Mouse (Mus musculus) kidney, adult 2 months (tissue): ENCODE data around the gene Cpsf4.

Source experiments
- CTCF ChIP-seq: fragments of 200-500 bp; conservative IDR thresholded peaks from 2 replicates; pipeline ENCODE4 v1.5.1; 2011; ENCODE audit warnings: low read depth, mild to moderate bottlenecking, control low read depth, low read length, moderate library complexity, mixed read lengths; ENCODE audit not compliant: insufficient read depth, insufficient read length
- POLR2A ChIP-seq: fragments of 200-500 bp; IDR thresholded peaks from one replicate; pipeline ENCODE4 v1.6.1; 2011; ENCODE audit warnings: low read depth, low read length, control low read depth

- TF ChIP-seq CTCF (no peak), POLR2A (no peak)
Measured at GRCm38 (mm10) chr5:145218671-145219070, 51.7 kb downstream of the Cpsf4 start.
